Mouse (Mus musculus) skeletal muscle tissue, postnatal 0 days (tissue): ENCODE measurements around the gene Olfr332. TPM values are rescaled to one million over a fixed set of nuclear protein-coding genes. Genes with fewer than 3 reads are reported as not detected.

Experiments
- polyA plus RNA-seq: library from polyadenylated mRNA; unstranded; fragments of >200 nt; fragmentation: Nextera tagmentation; extraction: Ambion mirVana; gene quantifications from 2 replicates; pipeline ENCODE4 v1.2.1, GENCODE M21; 2015

Olfr332 gene
- polyA plus RNA-seq = not detected in 2 replicates

DNA sequence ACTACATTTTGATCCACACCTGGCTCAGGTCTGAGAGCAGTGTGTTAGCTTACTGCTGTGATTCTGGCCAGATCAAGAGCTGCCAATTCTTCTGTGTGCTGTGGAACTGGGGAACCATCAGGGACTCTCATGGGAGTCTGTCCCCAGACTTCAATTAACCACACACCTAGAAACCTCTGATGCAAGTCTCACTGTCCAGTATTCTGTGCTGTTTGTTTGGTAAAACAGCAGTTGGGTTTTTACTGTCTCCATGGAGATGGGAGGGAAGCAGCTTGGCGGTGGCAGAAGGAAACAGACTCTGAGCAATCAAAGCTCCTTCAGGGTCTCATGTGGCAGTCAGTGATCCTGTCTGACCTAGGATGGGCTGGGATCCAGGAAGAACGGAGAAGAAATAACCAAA, at the start of gene Olfr332:
TSS of gene Olfr332 (minus strand) at position 101 of the 400 bp plus-strand sequence.

DNA sequence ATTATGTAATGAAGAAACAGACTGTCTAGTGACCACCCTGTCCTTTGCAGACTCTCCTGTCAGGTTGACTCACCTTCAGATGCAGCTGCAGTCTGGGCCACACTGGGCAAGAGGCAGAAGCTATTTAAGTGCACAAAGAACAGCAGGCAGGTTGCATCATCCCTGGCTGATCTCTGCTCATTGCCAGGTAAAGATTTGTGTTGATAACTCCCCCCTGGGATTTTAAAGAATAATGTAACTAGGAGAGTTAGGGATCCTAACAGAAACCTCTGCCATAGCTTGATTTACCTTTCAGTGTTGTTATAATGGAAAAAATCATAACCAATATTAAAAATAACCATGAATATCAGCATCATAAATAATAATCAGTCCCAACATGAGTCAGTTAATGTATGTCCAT, 42.4 kb upstream of the Olfr332 start, which contains the start of gene Olfr330:
TSS of gene Olfr330 (minus strand) at position 101 of the 400 bp plus-strand sequence.

DNA sequence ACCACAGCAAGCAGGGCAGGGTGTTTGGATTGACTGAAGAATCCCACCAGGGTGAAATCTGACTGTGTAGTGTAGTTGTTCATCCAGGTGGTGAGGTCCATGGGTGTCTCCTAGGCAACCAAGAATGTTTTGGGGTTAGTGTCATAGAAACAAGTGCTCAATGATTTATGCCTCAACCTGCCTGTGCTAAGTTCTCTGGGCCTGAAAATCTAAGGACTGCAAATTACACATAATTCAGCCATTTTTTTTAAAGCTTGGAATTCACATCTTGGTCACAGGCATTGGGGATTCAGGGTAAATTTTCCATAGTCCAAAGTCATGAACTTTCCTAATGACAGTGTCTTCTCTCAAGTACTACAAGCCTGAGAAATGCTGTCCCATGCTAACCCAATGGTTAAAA, 10.1 kb upstream of the Olfr332 start, which contains the start of gene Olfr331:
TSS of gene Olfr331 (minus strand) at position 101 of the 400 bp plus-strand sequence.

DNA sequence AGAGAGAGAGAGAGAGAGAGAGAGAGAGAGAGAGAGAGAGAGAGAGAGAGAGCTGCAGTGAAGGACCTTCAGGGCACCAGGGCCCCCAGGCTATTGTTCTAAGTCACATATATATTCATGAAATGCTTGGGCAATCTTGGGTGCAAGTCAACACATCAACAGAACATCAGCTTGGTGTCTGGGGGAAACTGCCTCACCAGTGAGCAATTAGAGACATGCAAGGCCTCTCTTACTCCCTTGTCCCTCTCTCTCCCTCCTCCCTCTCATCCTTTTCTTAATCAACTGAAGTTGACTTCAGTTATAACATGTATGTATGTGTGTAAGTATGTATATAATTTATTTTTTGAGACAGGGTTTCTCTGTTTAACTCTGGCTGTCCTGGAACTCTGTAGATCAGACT, 30.2 kb downstream of the Olfr332 start, which contains the start of gene Olfr30:
TSS of gene Olfr30 (minus strand) at position 101 of the 400 bp plus-strand sequence.

DNA sequence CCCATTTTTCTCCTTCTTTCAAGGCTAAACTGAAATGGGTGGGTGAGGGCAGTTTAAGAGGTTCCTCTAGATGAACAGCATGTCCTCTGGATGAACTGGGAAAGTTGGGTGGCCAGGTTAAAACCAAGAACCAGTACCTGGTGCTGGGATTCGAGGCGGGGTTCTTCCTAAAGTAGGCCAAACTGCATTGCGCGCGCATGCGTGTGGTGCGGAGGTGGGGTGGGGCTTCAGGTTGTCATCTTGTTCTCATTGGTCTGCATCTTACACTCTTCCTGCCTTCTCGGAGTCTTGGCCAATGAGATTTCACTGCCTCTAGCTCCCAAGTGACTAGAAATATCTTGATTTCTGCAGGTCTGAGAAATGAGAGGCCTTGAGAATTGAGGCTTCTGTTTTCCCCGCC, 39.6 kb downstream of the Olfr332 start, which contains the start of gene Lypd9:
TSS of gene Lypd9 (minus strand) at position 165 of the 400 bp plus-strand sequence.

Other genes with a start within 250 kb of the Olfr332 start
- 0.61 TPM in 1 of 2 replicates, not detected in the other for gene 4930438A08Rik, start 217.8 kb downstream of the Olfr332 start, polyA plus RNA-seq
- gene Zfp692, start 185.5 kb downstream of the Olfr332 start, polyA plus RNA-seq = 5.2 and 6.3 TPM in 2 replicates
- 35.6 and 39.3 TPM in 2 replicates for gene Zfp672, start 162.2 kb downstream of the Olfr332 start, polyA plus RNA-seq
- 23.7 and 24.0 TPM in 2 replicates for gene Sh3bp5l, start 161.8 kb downstream of the Olfr332 start, polyA plus RNA-seq
- gene Lypd8, start 113.5 kb downstream of the Olfr332 start, polyA plus RNA-seq = not detected in 2 replicates
- not detected in 2 replicates for gene 1810065E05Rik, start 71.4 kb downstream of the Olfr332 start, polyA plus RNA-seq
- gene Gm12253, start 60.0 kb downstream of the Olfr332 start, polyA plus RNA-seq = not detected in 2 replicates
- not detected in 2 replicates for gene Lypd9, start 39.6 kb downstream of the Olfr332 start, polyA plus RNA-seq
- not detected in 2 replicates for gene Olfr30, start 30.3 kb downstream of the Olfr332 start, polyA plus RNA-seq
- not detected in 2 replicates for gene Olfr331, start 10.0 kb upstream of the Olfr332 start, polyA plus RNA-seq
- gene Olfr330, start 42.3 kb upstream of the Olfr332 start, polyA plus RNA-seq = not detected in 2 replicates
- gene Olfr329-ps, start 53.9 kb upstream of the Olfr332 start, polyA plus RNA-seq = 0.12 TPM in 1 of 2 replicates, not detected in the other
- not detected in 2 replicates for gene Olfr328, start 63.1 kb upstream of the Olfr332 start, polyA plus RNA-seq
- not detected in 2 replicates for gene Olfr224, start 78.0 kb upstream of the Olfr332 start, polyA plus RNA-seq
- not detected in 2 replicates for gene Olfr325, start 85.2 kb upstream of the Olfr332 start, polyA plus RNA-seq
- gene Olfr324, start 102.6 kb upstream of the Olfr332 start, polyA plus RNA-seq = not detected in 2 replicates
- gene 2210407C18Rik, start 123.5 kb upstream of the Olfr332 start, polyA plus RNA-seq = not detected in 2 replicates
- gene Olfr323, start 137.9 kb upstream of the Olfr332 start, polyA plus RNA-seq = not detected in 2 replicates
- gene Trim58, start 147.9 kb upstream of the Olfr332 start, polyA plus RNA-seq = not detected in 2 replicates
- not detected in 2 replicates for gene Olfr322, start 166.2 kb upstream of the Olfr332 start, polyA plus RNA-seq
- not detected in 2 replicates for gene Olfr320, start 188.5 kb upstream of the Olfr332 start, polyA plus RNA-seq
- not detected in 2 replicates for gene Olfr319, start 206.6 kb upstream of the Olfr332 start, polyA plus RNA-seq
- gene Olfr318, start 231.5 kb upstream of the Olfr332 start, polyA plus RNA-seq = not detected in 2 replicates
- not detected in 2 replicates for gene Olfr317, start 246.7 kb upstream of the Olfr332 start, polyA plus RNA-seq